Mouse (Mus musculus): ENCODE data around the gene Fbxw7. TPM values are rescaled to one million over a fixed set of nuclear protein-coding genes. Genes with fewer than 3 reads are reported as not detected.

Gene Fbxw7
- 20.6 and 30.4 TPM in 2 replicates for total RNA-seq (2023)

DNA sequence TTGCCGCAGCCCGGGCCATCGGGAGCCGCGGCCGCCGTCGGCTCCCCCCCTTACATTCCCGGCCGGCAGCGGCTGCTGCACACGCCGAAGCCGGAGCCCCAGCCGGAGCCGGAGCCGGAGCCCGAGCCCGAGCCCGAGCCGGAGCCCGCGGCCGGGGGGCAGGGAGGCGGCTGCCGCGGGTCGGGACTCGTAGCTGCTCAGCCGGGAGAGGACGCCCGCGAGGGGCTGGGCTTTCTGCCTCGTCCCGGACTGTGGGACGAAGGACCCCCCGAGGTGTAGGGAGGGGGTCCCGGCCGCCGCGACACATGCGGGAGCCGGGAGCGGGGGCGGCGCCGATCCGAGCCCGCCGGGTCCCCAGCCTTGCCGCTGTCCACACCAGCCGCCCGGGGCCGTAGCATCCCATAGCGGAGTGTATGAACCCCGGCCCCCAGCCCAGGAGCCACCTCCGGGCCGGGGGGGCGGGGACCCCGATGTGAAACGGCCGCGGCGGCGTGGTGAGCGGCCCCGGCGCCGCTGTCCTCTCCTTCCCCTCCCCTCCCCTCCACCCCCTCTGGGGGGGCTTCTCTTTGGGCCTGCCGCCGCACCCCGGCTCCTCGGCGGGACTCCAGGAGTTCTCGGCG is at the start of gene Fbxw7:
Gene Fbxw7, plus strand, starts transcription at position 507 of the 620 bp plus-strand sequence.

Other genes with a start within 250 kb of the Fbxw7 start
- 36.9 and 42.7 TPM in 2 replicates for gene Arfip1, start 232.6 kb upstream of the Fbxw7 start, total RNA-seq (2023)
- not detected in 2 replicates for gene Tigd4, start 221.7 kb upstream of the Fbxw7 start, total RNA-seq (2023)
- 155 and 163 TPM in 2 replicates for gene Tmem154, start 149.1 kb upstream of the Fbxw7 start, total RNA-seq (2023)

All from neutrophil, adult 65 days (primary cell).